Mouse (Mus musculus): ENCODE results near the gene Slc25a47. TPM values are rescaled to one million over a fixed set of nuclear protein-coding genes. Genes with fewer than 3 reads are reported as not detected.

Slc25a47 gene
- polyA plus RNA-seq (2015; fragmentation: Nextera tagmentation; extraction: Ambion mirVana), result 13.6 and 15.9 TPM in 2 replicates

GRCm38 (mm10) chr12:108835840-108836409, at the start of gene Slc25a47, which contains the start of gene Slc25a29:
Slc25a47 (plus strand) TSS chr12:108836046.
Slc25a29 (minus strand) TSS chr12:108835883.
- peak within 1 kb of the TSS; percentile 84 for H3K27ac ChIP-seq

GRCm38 (mm10) chr12:108787329-108787728, 48.5 kb upstream of the Slc25a47 start:
- Histone ChIP-seq H3K27ac (no peak overlapping the region), H3K4me3 (no peak overlapping the region), H3K4me2 (replicated peaks) (no peak overlapping the region), H3K36me3 (peaks cover 25% of the 10 kb centered on the region), H3K4me1 (peaks cover 14% of the 10 kb centered on the region), H3K9ac (no peak overlapping the region), H3K27me3 (no peaks in the 10 kb centered on the region), H3K9me3 (peaks cover 10% of the 10 kb centered on the region; the same call in 1 of the 2 replicates)
- WGBS, result 89% methylated on average over 2 of the region's 2 CpGs
- ATAC-seq (ENCODE audit: low FRiP score, low read depth), result no peak

More at GRCm38 (mm10) chr12:108835840-108836409, at the start of gene Slc25a47, which contains the start of gene Slc25a29:
- peak within 1 kb of the TSS; percentile 76 for H3K4me3 ChIP-seq
- no peaks in the 10 kb centered on the region for H3K27me3 ChIP-seq
- under 1% methylated on average over 53 of the region's 53 CpGs for WGBS
- peaks cover 9% of the 10 kb centered on the region for H3K36me3 ChIP-seq
- peak within 1 kb of the TSS; percentile 96 for H3K4me2 ChIP-seq (replicated peaks)
- H3K9ac ChIP-seq, result peak within 1 kb of the TSS; percentile 91
- ATAC-seq (ENCODE audit: low FRiP score, low read depth), result peak; percentile 99
- no peaks in the 10 kb centered on the region for H3K9me3 ChIP-seq
- H3K4me1 ChIP-seq, result peaks cover 52% of the 10 kb centered on the region

DNA sequence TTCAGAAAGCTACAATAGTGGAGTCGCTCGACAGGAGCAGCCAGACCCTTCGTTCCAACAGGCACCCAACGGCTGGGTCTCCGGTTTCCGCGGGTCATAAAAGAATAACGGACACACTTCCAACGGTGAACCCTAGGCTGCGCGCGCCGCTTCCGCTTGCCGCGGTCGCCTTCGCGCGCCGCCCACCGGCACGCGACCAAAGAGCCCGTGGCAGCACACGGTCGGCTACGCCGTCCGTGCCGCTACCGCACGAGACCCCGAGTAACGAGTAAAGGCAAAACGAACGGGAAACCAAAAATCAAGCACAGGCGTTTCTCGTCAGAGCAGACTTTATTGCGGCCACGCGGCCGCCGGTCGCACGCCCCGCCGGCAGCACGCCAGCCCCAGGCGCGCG, 43.7 kb upstream of the Slc25a47 start:
- Histone ChIP-seq H3K4me2 (replicated peaks) (peak overlapping the region; percentile 67), H3K9me3 (no peaks in the 10 kb centered on the region), H3K36me3 (peaks cover 7% of the 10 kb centered on the region; the same call in 1 of the 2 replicates), H3K4me1 (peaks cover 32% of the 10 kb centered on the region), H3K27ac (peak overlapping the region; percentile 94), H3K4me3 (peak overlapping the region; percentile 99), H3K27me3 (no peaks in the 10 kb centered on the region), H3K9ac (peak overlapping the region; percentile 82)
- peak; percentile 38 for ATAC-seq (ENCODE audit: low FRiP score, low read depth)
- under 1% methylated on average over 51 of the region's 52 CpGs for WGBS

GRCm38 (mm10) chr12:108792546-108793452, 43.0 kb upstream of the Slc25a47 start, which contains the start of gene Yy1:
Yy1 (plus strand) TSS chr12:108792973.
- under 1% methylated on average over 80 of the region's 127 CpGs for WGBS
- peaks cover 7% of the 10 kb centered on the region; the same call in 1 of the 2 replicates for H3K36me3 ChIP-seq

GRCm38 (mm10) chr12:108793453-108793941, 42.3 kb upstream of the Slc25a47 start:
- no peak for ATAC-seq (ENCODE audit: low FRiP score, low read depth)
- peaks cover 7% of the 10 kb centered on the region; the same call in 1 of the 2 replicates for H3K36me3 ChIP-seq
- H3K4me1 ChIP-seq, result peaks cover 32% of the 10 kb centered on the region
- H3K4me3 ChIP-seq, result peak overlapping the region; percentile 99
- peak overlapping the region; percentile 55 for H3K4me2 ChIP-seq (replicated peaks)
- H3K9me3 ChIP-seq, result no peaks in the 10 kb centered on the region
- peak overlapping the region; percentile 98 for H3K27ac ChIP-seq
- H3K9ac ChIP-seq, result peak overlapping the region; percentile 96
- WGBS, result 1% methylated on average over 51 of the region's 71 CpGs
- H3K27me3 ChIP-seq, result no peaks in the 10 kb centered on the region

More at GRCm38 (mm10) chr12:108792546-108793452, 43.0 kb upstream of the Slc25a47 start, which contains the start of gene Yy1:
- Histone ChIP-seq H3K9ac (peak within 1 kb of the TSS; percentile 96), H3K4me3 (peak within 1 kb of the TSS; percentile 99), H3K4me2 (replicated peaks) (peak within 1 kb of the TSS; percentile 67), H3K9me3 (no peaks in the 10 kb centered on the region), H3K27ac (peak within 1 kb of the TSS; percentile 98), H3K27me3 (no peaks in the 10 kb centered on the region), H3K4me1 (peaks cover 32% of the 10 kb centered on the region)
- ATAC-seq (ENCODE audit: low FRiP score, low read depth), result peak; percentile 93

DNA sequence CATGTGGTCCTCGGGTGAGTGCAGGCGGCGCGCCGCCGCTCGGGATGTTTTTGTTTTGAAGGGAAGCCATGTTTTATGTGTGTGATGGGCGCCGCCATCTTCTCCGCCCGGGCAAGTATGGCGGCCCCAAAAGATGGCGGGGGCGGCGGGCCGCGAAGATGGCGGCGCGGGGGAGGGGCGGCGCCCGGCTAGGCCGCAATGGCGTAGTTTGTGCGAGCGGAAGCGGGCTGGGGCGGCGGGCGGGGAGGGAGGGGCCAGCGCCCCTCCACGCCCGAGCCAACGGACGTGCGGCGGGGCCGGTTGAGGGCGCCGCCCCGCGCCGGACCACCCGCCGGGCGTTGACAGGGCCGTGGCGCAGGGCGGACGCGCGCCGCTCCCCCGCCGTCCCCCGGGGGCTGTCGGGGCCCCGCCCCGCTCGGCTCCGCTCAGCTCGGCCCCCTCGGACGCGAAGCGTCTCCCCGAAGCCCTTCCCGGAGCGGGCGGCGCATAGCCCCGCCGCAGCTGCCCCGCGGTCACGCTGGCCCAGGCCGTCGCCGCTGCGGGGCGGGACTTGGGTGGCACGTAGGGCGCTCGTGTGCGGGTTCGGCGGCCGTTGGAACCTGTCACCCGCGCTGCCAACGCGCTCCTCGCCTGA, 41.7 kb upstream of the Slc25a47 start:
- under 1% methylated on average over 87 of the region's 94 CpGs for WGBS
- peaks cover 32% of the 10 kb centered on the region for H3K4me1 ChIP-seq

DNA sequence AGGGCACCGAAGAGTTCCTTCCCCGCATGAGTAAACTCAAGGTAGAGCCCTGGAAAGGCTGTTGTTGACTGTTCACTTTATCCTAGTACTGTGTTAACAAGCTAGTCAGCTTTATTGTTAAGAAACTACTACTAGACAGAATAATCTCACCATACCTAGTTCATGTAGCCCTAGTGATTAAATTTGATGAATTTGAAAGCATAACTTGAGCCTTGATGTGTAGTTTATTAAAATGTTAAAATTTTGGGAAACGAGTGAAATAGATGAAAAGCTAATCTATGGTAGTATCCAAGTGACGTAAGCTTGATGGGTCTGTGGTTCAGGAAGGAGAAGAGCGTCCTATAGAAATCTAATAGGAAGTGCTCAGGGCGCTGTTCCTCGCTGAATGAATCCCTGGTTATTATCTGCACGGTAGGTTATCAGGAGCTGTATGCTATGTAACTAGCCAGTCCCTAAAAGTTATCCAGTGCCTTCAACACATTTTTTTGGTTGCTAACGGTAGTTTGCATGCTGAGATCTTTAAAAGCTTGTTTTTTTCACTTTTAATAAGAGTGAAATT, 40.8 kb upstream of the Slc25a47 start:
- no peak for ATAC-seq (ENCODE audit: low FRiP score, low read depth)
- Histone ChIP-seq H3K4me3 (peak overlapping the region; percentile 99), H3K9me3 (no peaks in the 10 kb centered on the region), H3K36me3 (peaks cover 7% of the 10 kb centered on the region; the same call in 1 of the 2 replicates), H3K4me2 (replicated peaks) (peak overlapping the region; percentile 81), H3K4me1 (peaks cover 32% of the 10 kb centered on the region), H3K9ac (peak overlapping the region; percentile 96), H3K27me3 (no peaks in the 10 kb centered on the region), H3K27ac (peak overlapping the region; percentile 98; the same call in 1 of the 2 replicates)
- 21% methylated on average over 9 of the region's 9 CpGs for WGBS

More for the DNA sequence above, 41.7 kb upstream of the Slc25a47 start:
- ATAC-seq (ENCODE audit: low FRiP score, low read depth), result peak; percentile 62
- H3K27ac ChIP-seq, result peak overlapping the region; percentile 98
- peak overlapping the region; percentile 96 for H3K9ac ChIP-seq
- H3K27me3 ChIP-seq, result no peaks in the 10 kb centered on the region
- H3K4me2 ChIP-seq (replicated peaks), result peak overlapping the region; percentile 81
- peak overlapping the region; percentile 99 for H3K4me3 ChIP-seq
- H3K36me3 ChIP-seq, result peaks cover 7% of the 10 kb centered on the region; the same call in 1 of the 2 replicates
- H3K9me3 ChIP-seq, result no peaks in the 10 kb centered on the region

GRCm38 (mm10) chr12:108801613-108802012, 34.2 kb upstream of the Slc25a47 start:
- Histone ChIP-seq H3K36me3 (peaks cover 6% of the 10 kb centered on the region; the same call in 1 of the 2 replicates), H3K9ac (no peak overlapping the region), H3K4me1 (peaks cover 18% of the 10 kb centered on the region), H3K4me3 (no peak overlapping the region), H3K9me3 (no peaks in the 10 kb centered on the region), H3K4me2 (replicated peaks) (no peak overlapping the region), H3K27me3 (no peaks in the 10 kb centered on the region), H3K27ac (no peak overlapping the region)
- ATAC-seq (ENCODE audit: low FRiP score, low read depth), result no peak
- WGBS, result 89% methylated on average over 2 of the region's 2 CpGs

DNA sequence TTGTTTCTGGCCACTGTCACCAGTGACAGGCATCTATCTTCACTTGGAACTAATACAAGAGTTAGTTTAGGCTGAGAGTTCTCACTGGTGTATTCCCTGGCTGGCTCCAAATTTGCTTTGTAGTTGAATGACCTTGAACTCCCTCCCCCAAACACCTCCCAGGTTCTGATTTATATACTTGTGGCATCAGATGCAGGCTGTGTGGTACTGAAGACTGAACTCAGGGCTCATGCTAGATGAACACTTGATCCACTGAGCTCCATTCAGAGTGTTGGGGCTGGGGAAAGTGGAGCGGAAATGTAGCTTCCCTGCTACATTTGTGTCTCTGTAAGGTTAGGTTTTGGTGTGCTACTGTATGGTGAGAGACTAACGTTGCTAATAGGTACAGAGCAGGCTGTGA, 31.5 kb upstream of the Slc25a47 start:
- Histone ChIP-seq H3K9ac (no peak overlapping the region), H3K27ac (no peak overlapping the region), H3K4me2 (replicated peaks) (no peak overlapping the region), H3K36me3 (peaks cover 11% of the 10 kb centered on the region), H3K4me3 (no peak overlapping the region), H3K9me3 (no peaks in the 10 kb centered on the region), H3K4me1 (peaks cover 15% of the 10 kb centered on the region), H3K27me3 (no peaks in the 10 kb centered on the region)
- 89% methylated on average over 2 of the region's 2 CpGs for WGBS
- no peak for ATAC-seq (ENCODE audit: low FRiP score, low read depth)

GRCm38 (mm10) chr12:108808465-108808864, 27.4 kb upstream of the Slc25a47 start:
- Histone ChIP-seq H3K9ac (no peak overlapping the region), H3K4me1 (0 out of 2 replicates have a peak, but pooled peaks cover 4% of the 10 kb centered on the region), H3K36me3 (peaks cover 18% of the 10 kb centered on the region), H3K9me3 (no peaks in the 10 kb centered on the region), H3K27me3 (no peaks in the 10 kb centered on the region), H3K27ac (no peak overlapping the region), H3K4me2 (replicated peaks) (no peak overlapping the region), H3K4me3 (no peak overlapping the region)
- ATAC-seq (ENCODE audit: low FRiP score, low read depth), result no peak
- WGBS, result 83% methylated on average over 2 of the region's 2 CpGs

- Histone ChIP-seq H3K4me2 (replicated peaks) (no peak overlapping the region), H3K27me3 (no peaks in the 10 kb centered on the region), H3K9ac (no peak overlapping the region), H3K36me3 (peaks cover 25% of the 10 kb centered on the region), H3K4me1 (no peaks in the 10 kb centered on the region), H3K9me3 (no peaks in the 10 kb centered on the region), H3K27ac (no peak overlapping the region), H3K4me3 (no peak overlapping the region)
- no peak for ATAC-seq (ENCODE audit: low FRiP score, low read depth)
- 76% methylated on average over 1 of the region's 1 CpGs for whole genome bisulfite sequencing
Measured at GRCm38 (mm10) chr12:108809771-108810170, 26.1 kb upstream of the Slc25a47 start.
